Mouse (Mus musculus): ENCODE measurements at regions not wholly inside any gene's neighbourhood (a gene's known extent, or its start where the extent isn't known, plus 50 kb on each side); places are given as distances from the start of the nearest gene placed in this dataset.

DNA sequence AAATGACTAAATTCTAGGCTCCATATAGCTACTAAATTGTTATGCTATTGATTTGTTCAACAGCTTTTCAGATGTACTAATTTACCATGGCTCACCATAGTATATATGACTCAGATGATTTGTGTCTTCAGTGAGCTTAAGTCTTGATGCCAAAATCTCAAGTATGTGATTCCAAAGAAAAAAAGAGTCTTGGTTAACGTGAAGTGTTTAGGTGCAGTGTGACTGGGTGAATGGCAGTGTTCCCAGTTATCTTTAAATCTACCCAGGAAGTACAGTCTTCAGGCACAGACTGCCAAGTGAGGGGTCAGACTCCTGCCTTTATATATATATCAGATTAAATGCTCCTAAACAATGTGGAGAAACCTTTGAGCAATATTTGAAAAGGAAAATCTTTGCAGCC is 300.1 kb upstream of the A1bg start:
- no peak for DNase-seq (ENCODE audit: extremely low read depth)
- H3K4me1 ChIP-seq (ENCODE audit: control insufficient read depth in 1 of 2, insufficient read depth in 2 of 2) = no peaks in the 10 kb centered on the region
- no peaks in the 10 kb centered on the region for H3K36me3 ChIP-seq (replicated peaks in 1 of 2; ENCODE audit: control insufficient read depth in 1 of 2, insufficient read depth in 1 of 2, low read length in 1 of 2)

DNA sequence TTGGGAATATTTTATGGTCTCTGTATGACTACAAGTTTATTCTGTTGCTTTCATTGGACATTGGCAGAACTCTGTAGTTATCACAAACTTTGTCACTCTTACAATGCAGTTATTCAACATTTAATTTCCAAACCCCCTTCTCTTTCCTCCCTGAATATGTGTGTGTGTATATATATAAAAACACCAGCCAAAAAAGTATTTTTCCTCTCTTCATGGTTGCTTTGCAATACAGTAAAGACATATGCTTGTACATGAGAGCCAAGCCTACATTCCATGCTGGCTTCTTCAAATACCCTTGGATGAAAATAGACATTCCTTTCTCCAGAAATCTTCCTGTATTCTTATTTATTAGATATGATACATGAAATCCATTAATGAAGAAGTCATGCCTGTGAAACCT is 287.3 kb upstream of the A1bg start:
- H3K36me3 ChIP-seq (replicated peaks in 1 of 2; ENCODE audit: control insufficient read depth in 1 of 2, insufficient read depth in 1 of 2, low read length in 1 of 2) = no peaks in the 10 kb centered on the region
- dilution Hi-C loops (cut with MboI; ENCODE audit: extremely low pct_ligation_motif_present, extremely low pct_unique_long_range_greater_than_20kb, low sequenced_read_pairs) = no loop called here
- no peaks in the 10 kb centered on the region for H3K79me2 ChIP-seq (replicated peaks; ENCODE audit: control insufficient read depth, extremely low read depth, insufficient read depth, poor library complexity, severe bottlenecking)
- no peak overlapping the region for H3K4me2 ChIP-seq (ENCODE audit: insufficient read depth, low read depth, poor library complexity, severe bottlenecking)
- H3K4me3 ChIP-seq (replicated peaks in 1 of 3; ENCODE audit: low read depth in 2 of 3, low read length in 2 of 3, poor library complexity in 1 of 3) = no peak overlapping the region
- no peak overlapping the region for H3K9ac ChIP-seq (ENCODE audit: insufficient read depth, low read depth)
- no peak overlapping the region for H3K27ac ChIP-seq (ENCODE audit: insufficient read depth, low read depth)
- no peaks in the 10 kb centered on the region for H3K4me1 ChIP-seq (ENCODE audit: control insufficient read depth in 1 of 2, insufficient read depth in 2 of 2)
- in situ Hi-C loops (cut with MboI; ENCODE audit: low pct_ligation_motif_present, low pct_unique_long_range_greater_than_20kb, low sequenced_read_pairs) = no loop called here
- no peaks in the 10 kb centered on the region for H3K9me3 ChIP-seq (replicated peaks; ENCODE audit: low read length)
- H3K27me3 ChIP-seq (replicated peaks) = no peaks in the 10 kb centered on the region
- TF ChIP-seq RAD21 (IDR thresholded peaks at IDR 0.05; ENCODE audit: low read depth, low read length) (no peak), USF1 (IDR thresholded peaks at IDR 0.05; ENCODE audit: low read depth, low read length) (no peak), POLR2AphosphoS2 (IDR thresholded peaks at IDR 0.05; ENCODE audit: low read depth, low read length) (no peak), UBTF (IDR thresholded peaks at IDR 0.05; ENCODE audit: low read depth, low read length) (no peak), NRF1 (IDR thresholded peaks at IDR 0.05; ENCODE audit: low read depth, low read length) (no peak), JUN (IDR thresholded peaks at IDR 0.05; ENCODE audit: insufficient read depth, low read depth, low read length) (no peak), MAX (IDR thresholded peaks at IDR 0.05; ENCODE audit: low read length) (no peak), KAT2A (IDR thresholded peaks at IDR 0.05; ENCODE audit: insufficient replicate concordance, low read length) (no peak), MEF2A (IDR thresholded peaks at IDR 0.05; ENCODE audit: borderline replicate concordance, low read depth, low read length) (no peak), ZKSCAN1 (IDR thresholded peaks at IDR 0.05; ENCODE audit: borderline replicate concordance, low read depth, low read length) (no peak)
- no peak for DNase-seq (ENCODE audit: extremely low read depth)

More for the DNA sequence above, 300.1 kb upstream of the A1bg start:
- H3K27ac ChIP-seq (ENCODE audit: insufficient read depth, low read depth) = no peak overlapping the region
- no peaks in the 10 kb centered on the region for H3K79me2 ChIP-seq (replicated peaks; ENCODE audit: control insufficient read depth, extremely low read depth, insufficient read depth, poor library complexity, severe bottlenecking)
- no peaks in the 10 kb centered on the region for H3K27me3 ChIP-seq (replicated peaks)
- no peak for TF ChIP-seq ETS1 (conservative IDR thresholded peaks at IDR 0.05; ENCODE audit: low read depth, low read length)
- no peak for TF ChIP-seq CHD1 (IDR thresholded peaks at IDR 0.05; ENCODE audit: low read depth, low read length)
- TF ChIP-seq JUN (IDR thresholded peaks at IDR 0.05; ENCODE audit: insufficient read depth, low read depth, low read length) = no peak
- TF ChIP-seq MAZ (IDR thresholded peaks at IDR 0.05; ENCODE audit: low read depth, low read length) = no peak
- no peak for TF ChIP-seq KAT2A (IDR thresholded peaks at IDR 0.05; ENCODE audit: insufficient replicate concordance, low read length)
- TF ChIP-seq ZNF384 (IDR thresholded peaks at IDR 0.05; ENCODE audit: low read depth, low read length) = no peak
- no peak for TF ChIP-seq GABPA (IDR thresholded peaks at IDR 0.05; ENCODE audit: insufficient replicate concordance, low read depth, low read length)
- TF ChIP-seq POLR2A (IDR thresholded peaks at IDR 0.05; ENCODE audit: low read depth, low read length) = no peak
- TF ChIP-seq UBTF (IDR thresholded peaks at IDR 0.05; ENCODE audit: low read depth, low read length) = no peak
- TF ChIP-seq CTCF (conservative IDR thresholded peaks at IDR 0.05 in 1 of 2, IDR thresholded peaks at IDR 0.05 in 1 of 2; ENCODE audit: low read depth in 2 of 2, low read length in 2 of 2) = no peak
- TF ChIP-seq MYC (IDR thresholded peaks at IDR 0.05; ENCODE audit: low read depth, low read length) = no peak
- no peak for TF ChIP-seq NRF1 (IDR thresholded peaks at IDR 0.05; ENCODE audit: low read depth, low read length)
- no peak for TF ChIP-seq MXI1 (IDR thresholded peaks at IDR 0.05; ENCODE audit: low read depth, low read length)
- no peak for TF ChIP-seq ZMIZ1 (IDR thresholded peaks at IDR 0.05; ENCODE audit: low read depth, low read length)
- TF ChIP-seq ZKSCAN1 (IDR thresholded peaks at IDR 0.05; ENCODE audit: borderline replicate concordance, low read depth, low read length) = no peak
- TF ChIP-seq SIN3A (IDR thresholded peaks at IDR 0.05; ENCODE audit: low read length) = no peak
- no peak for TF ChIP-seq POLR2AphosphoS2 (IDR thresholded peaks at IDR 0.05; ENCODE audit: low read depth, low read length)
- TF ChIP-seq USF2 (conservative IDR thresholded peaks at IDR 0.05; ENCODE audit: low read depth, low read length) = no peak
- no peak for TF ChIP-seq HCFC1 (IDR thresholded peaks at IDR 0.05; ENCODE audit: low read depth, low read length)
- no peak for TF ChIP-seq ELF1 (IDR thresholded peaks at IDR 0.05; ENCODE audit: low read depth, low read length)
- H3K9me3 ChIP-seq (replicated peaks; ENCODE audit: low read length) = no peaks in the 10 kb centered on the region
- dilution Hi-C loops (cut with MboI; ENCODE audit: extremely low pct_ligation_motif_present, extremely low pct_unique_long_range_greater_than_20kb, low sequenced_read_pairs) = no loop called here
- no peak overlapping the region for H3K4me2 ChIP-seq (ENCODE audit: insufficient read depth, low read depth, poor library complexity, severe bottlenecking)
- in situ Hi-C loops (cut with MboI; ENCODE audit: low pct_ligation_motif_present, low pct_unique_long_range_greater_than_20kb, low sequenced_read_pairs) = no loop called here
- no peak overlapping the region for H3K9ac ChIP-seq (ENCODE audit: insufficient read depth, low read depth)
- H3K4me3 ChIP-seq (replicated peaks in 1 of 3; ENCODE audit: low read depth in 2 of 3, low read length in 2 of 3, poor library complexity in 1 of 3) = no peak overlapping the region

Measured in CH12.LX (cell line).